Mouse (Mus musculus): Measurements from ENCODE around the gene Mex3d. TPM values are rescaled to one million over a fixed set of nuclear protein-coding genes. Genes with fewer than 3 reads are reported as not detected.

Gene Mex3d
- 10 to 100 TPM; 18.9 to 20.3 (median 19.6) TPM for total RNA-seq (2022)

DNA sequence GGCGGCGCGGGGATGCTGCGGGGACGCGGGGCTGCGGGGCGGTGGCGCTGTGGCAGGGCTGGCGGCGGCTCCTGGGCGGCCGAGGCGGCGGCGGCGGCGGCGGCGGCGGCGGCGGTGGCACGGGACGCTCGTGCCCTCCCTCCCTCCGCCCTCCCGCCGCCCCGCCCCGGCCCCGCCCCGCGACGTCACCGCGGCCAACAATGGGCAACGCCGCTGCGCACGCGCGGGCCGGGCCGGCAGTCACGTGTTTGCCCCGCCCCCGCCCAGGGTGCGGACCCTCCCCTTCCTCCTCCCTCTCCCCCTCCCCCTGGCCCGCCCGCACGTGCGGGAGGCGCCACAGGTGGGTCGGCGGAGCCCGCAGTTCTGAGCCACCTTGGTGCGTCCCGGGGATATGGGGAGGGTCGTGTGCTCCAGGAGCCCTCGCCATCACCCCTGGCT is at the start of gene Mex3d:
Gene Mex3d, minus strand, starts transcription at position 138 of the 438 bp plus-strand sequence.
- peak in 1 of 2 experiments; percentile 72 for DNase-seq (ENCODE audit: low spot score in 2 of 2)

DNA sequence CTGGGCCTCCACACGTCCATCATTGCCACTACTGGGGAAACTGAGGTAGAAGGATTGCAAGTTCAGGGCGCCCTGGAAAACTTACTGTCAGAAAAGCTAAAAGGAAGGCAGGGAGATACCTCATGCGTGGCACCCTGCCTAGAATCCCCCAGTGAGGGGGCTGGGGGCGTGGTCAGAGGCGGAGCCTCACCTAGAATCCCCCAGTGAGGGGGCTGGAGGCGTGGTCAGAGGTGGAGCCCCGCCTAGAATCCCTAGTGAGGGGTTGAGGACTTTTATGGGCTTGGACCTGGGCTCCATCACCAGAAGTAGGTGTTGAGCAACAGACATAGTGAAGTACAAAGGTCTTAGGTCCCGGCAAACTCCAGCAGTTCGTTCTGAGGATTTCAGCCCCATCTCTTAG is 48.8 kb upstream of the Mex3d start:
- no peak for DNase-seq (ENCODE audit: low spot score in 2 of 2)

DNA sequence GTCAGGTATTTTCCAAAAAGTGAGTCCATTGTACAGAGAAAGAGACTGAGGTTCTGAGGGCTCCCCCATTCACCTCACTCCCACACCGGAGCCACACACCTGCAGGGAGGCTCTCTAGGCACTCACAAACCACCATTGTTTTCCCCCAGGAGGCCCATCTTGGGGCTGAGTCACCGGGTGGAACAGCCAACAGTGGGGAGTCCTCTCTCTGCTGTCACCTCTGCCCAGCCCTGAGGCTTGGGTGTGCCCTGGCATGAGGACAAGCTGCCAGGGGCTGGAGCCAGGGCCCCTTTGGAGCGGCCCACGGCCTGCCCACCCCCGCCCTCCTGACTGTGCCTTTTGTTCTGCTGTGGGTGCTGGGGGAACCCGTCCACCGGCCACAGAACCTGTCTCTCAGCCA is 48.3 kb upstream of the Mex3d start:
- DNase-seq (ENCODE audit: low spot score in 2 of 2): no peak

DNA sequence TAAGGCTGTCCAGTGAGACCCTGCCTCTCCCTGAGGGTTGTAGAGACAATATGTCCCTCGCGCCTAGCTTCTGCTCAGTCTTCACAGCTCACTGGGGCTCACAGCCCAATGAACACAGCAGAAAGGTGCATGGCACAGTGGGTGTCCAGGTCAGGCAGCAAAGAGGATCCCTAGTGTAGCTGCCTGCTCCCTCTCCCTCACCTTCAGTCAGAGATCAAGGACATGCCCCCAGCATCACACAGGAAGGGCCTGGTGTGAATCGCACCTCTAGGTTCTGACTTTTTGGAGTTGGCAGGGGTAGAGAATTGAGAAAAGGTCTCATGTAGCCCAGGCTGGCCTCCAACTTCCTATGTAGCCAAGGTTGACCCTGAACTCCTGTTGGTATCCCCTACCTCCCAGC is 47.4 kb upstream of the Mex3d start:
- DNase-seq (ENCODE audit: low spot score in 2 of 2): no peak

GRCm38 (mm10) chr10:80434233-80434592 is 46.8 kb upstream of the Mex3d start:
- no peak for DNase-seq (ENCODE audit: low spot score in 2 of 2)

DNA sequence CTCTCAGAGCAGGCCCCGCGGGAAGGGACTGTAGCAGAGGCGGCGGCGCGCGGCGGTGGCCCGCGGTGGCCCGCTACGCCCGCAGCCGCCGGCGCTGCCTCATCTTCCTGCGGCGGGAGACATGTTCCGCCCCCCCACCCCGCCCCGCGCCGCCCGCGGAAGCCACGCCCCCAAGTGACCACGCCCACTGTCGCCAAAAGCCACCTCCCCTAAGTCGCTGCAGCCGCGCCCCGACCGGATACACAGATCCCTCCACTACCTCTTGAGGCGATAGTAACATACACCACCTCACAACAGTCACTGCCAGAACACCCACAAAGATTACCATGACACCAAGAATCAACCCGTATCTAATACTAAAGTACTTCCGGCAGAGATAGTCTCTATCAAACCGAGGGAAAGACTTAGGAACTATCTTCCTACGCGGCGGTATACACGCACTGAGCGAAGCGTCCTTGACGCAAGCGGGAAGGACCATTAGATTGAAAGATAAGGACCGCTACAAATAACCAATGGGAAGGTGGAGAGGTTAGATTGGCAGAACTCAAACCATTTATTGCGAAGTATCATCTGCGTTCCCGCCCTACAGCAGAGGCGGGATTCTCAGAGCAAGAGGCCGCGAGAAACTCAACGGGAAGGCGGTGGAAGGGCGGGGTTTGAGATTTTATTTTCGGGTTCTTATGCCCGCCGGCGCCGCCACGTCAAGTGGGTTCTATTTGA is 46.2 kb upstream of the Mex3d start, which contains the start of gene Tcf3:
Gene Tcf3, minus strand, starts transcription at position 135 of the 720 bp plus-strand sequence.
- DNase-seq (ENCODE audit: low spot score in 2 of 2): peak; percentile 89 to 97

DNA sequence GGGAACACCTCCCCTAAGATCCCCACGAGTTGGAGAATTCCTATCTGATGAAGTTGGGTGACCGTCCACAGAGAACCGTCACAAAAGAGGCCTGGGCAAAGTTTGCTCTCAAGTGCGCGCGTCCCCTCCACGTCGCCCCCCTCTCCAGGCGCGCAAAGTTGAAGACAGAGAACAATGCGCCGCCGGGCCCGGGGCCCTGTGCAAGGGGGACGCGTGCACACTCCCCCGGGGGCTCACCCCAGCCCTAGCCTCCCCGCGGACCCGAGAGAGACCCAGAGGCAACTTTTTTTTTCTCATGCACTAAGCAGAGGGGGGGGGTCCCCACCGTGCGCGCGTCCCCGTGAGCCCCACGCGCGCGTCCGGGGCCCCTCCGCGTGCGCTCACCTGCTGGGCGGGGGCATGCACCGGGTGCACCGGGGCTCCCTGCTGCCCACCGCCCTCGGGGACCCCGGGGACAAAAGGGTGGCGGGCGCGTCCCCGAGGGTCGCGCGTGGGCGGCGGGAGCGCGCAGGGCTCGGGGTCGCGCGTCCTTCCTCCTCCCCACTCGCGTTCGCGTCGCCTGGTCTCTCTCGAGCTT is 45.6 kb upstream of the Mex3d start:
- DNase-seq (ENCODE audit: low spot score in 2 of 2): no peak

- no peak for DNase-seq (ENCODE audit: low spot score in 2 of 2)
Observed at GRCm38 (mm10) chr10:80432387-80432785, 44.9 kb upstream of the Mex3d start.

- DNase-seq (ENCODE audit: low spot score in 2 of 2): no peak
Observed at GRCm38 (mm10) chr10:80431570-80432386, 44.3 kb upstream of the Mex3d start.

- DNase-seq (ENCODE audit: low spot score in 2 of 2): no peak
Observed at GRCm38 (mm10) chr10:80430375-80430980, 43.0 kb upstream of the Mex3d start.

- no peak for DNase-seq (ENCODE audit: low spot score in 2 of 2)
Observed at GRCm38 (mm10) chr10:80429800-80430199, 42.3 kb upstream of the Mex3d start.

GRCm38 (mm10) chr10:80425041-80425440 is 37.6 kb upstream of the Mex3d start:
- no peak for DNase-seq (ENCODE audit: low spot score in 2 of 2)

- DNase-seq (ENCODE audit: low spot score in 2 of 2): no peak
Observed at GRCm38 (mm10) chr10:80423562-80423961, 36.1 kb upstream of the Mex3d start.

GRCm38 (mm10) chr10:80421651-80422472 is 34.4 kb upstream of the Mex3d start:
- no peak for DNase-seq (ENCODE audit: low spot score in 2 of 2)

GRCm38 (mm10) chr10:80421208-80421607 is 33.7 kb upstream of the Mex3d start:
- no peak for DNase-seq (ENCODE audit: low spot score in 2 of 2)

GRCm38 (mm10) chr10:80420729-80421128 is 33.3 kb upstream of the Mex3d start:
- no peak for DNase-seq (ENCODE audit: low spot score in 2 of 2)

DNA sequence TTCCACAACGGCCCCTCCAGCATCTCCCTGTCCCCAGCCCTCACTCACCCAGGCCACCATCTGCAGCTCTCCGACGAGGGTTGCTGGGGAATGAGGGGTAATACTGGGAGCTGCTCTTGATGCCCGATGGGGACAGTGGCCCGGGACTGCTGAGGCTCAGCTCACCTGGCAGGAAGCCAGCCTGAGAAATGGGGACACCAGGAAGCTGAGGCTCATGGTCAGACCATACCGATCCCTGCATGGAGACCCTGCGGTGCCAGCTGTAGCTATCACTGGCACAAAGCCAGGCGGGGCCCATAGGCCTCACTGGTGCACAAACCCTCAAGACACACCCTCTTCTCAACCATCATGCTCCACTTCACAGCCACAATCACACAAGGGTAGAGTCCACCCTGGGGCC is 32.0 kb upstream of the Mex3d start:
- DNase-seq (ENCODE audit: low spot score in 2 of 2): no peak

- no peak for DNase-seq (ENCODE audit: low spot score in 2 of 2)
Observed at GRCm38 (mm10) chr10:80418311-80418710, 30.9 kb upstream of the Mex3d start.

DNA sequence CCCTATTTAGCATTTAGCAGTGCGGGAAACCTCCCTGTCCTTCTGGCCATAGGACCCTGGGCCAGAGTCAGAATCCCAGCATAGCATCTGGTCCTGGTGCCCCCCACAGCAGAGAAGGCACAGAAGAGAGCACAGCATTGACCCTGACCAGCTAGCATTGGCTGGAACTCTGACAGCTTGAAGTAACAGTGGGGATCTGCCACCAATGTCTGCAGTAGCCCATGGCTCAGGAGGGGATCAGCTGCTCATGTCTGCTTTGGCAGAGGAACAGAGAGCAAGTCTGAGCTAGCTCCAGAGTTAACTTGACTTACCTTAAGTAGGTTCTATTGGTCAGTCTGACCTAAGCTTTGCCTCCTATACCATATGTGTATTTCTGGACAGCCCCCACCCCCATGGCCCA is 30.4 kb upstream of the Mex3d start:
- no peak for DNase-seq (ENCODE audit: low spot score in 2 of 2)

DNA sequence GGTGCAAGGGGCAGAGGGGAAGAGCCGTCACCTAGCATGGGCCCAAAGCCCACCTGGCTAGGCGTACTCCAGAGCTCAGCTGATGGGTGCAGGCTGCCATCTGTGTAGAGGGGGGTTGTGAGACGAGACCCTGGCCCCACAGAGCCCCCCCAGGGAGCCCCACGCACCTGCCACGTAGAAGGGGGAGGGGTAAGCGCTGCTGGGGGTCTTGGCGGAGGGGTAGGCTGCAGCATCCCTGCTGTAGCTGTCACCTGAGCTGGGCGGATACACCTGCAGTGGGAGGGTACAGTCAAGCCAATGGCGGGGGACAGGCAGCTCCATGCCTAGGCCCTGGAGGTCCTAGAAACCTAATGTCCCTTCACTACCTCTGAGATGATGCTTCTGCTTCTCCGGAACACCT is 29.9 kb upstream of the Mex3d start:
- no peak for DNase-seq (ENCODE audit: low spot score in 2 of 2)

- no peak for DNase-seq (ENCODE audit: low spot score in 2 of 2)
Observed at GRCm38 (mm10) chr10:80415566-80415965, 28.1 kb upstream of the Mex3d start.
